Mouse (Mus musculus): ENCODE data around the gene Alox15. TPM values are rescaled to one million over a fixed set of nuclear protein-coding genes. Genes with fewer than 3 reads are reported as not detected.

Alox15 gene
- polyA plus RNA-seq, 2 experiments = 0.66 to 1.3 TPM

DNA sequence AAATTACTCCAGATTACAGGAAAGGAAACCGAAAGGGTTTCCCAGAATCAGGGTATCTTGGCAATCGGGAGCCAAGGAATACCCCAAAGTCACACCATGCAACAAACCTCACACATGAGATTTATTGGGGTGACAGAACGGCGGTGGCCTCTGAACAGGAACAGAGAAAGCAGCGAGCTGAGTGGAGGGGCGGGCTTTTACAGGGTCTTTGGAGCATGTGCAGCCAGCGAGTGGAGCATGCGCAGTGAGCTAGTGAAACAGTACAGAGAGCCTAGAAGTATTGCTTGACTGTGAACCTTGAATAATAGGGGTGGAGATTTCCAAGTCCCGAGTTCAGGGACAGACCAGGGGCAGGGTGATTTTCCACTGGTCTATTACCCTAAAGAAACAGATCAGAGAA is 3.2 kb downstream of the Alox15 start:
- 65% methylated on average over 9 of the region's 9 CpGs for WGBS (ENCODE audit: insufficient replicate concordance)
- ATAC-seq (ENCODE audit: insufficient read depth) = no peak
- Histone ChIP-seq H3K27ac (no peak overlapping the region), H3K4me3 (ENCODE audit: insufficient read depth in 1 of 2, low read depth in 2 of 2, low read length in 2 of 2) (no peak overlapping the region), H3K9ac (replicated peaks) (no peak overlapping the region), H3K4me2 (ENCODE audit: low read depth) (no peak overlapping the region), H3K9me3 (ENCODE audit: control insufficient read depth, low read length) (no peaks in the 10 kb centered on the region), H3K36me3 (replicated peaks; ENCODE audit: control insufficient read depth, insufficient read depth, low read depth) (no peaks in the 10 kb centered on the region), H3K27me3 (ENCODE audit: control insufficient read depth, insufficient read depth, low read length) (peaks cover 19% of the 10 kb centered on the region), H3K4me1 (replicated peaks; ENCODE audit: control insufficient read depth in 2 of 2, insufficient read depth in 2 of 2, low read length in 1 of 2) (no peaks in the 10 kb centered on the region)
- DNase-seq (ENCODE audit: low read depth in 3 of 3, low spot score in 3 of 3) = no peak
- TF ChIP-seq CTCF (IDR thresholded peaks at IDR 0.05; ENCODE audit: low read depth) (no peak), EP300 (IDR thresholded peaks at IDR 0.05; ENCODE audit: low read depth) (no peak)

DNA sequence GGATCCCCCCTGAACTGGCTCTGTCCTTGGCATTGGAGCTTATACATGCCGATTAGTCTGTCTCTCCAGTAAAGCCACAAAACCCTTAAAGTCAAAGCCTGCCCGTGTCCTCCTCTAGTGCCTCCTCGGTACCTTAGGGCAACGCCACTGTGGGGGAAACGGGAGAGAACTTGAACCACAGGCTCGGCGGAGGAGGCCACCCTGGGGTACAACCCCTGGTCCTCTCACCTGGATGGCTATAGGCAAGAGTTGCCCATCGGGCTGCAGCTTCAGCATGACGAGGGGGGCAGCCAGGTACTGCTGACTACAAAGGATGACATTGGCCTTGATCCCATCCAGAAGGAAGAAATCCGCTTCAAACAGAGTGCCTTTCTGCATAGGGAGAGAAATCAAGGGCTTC is 4.0 kb downstream of the Alox15 start:
- Histone ChIP-seq H3K27ac (no peak overlapping the region), H3K27me3 (ENCODE audit: control insufficient read depth, insufficient read depth, low read length) (peaks cover 17% of the 10 kb centered on the region), H3K4me3 (ENCODE audit: insufficient read depth in 1 of 2, low read depth in 2 of 2, low read length in 2 of 2) (no peak overlapping the region), H3K9ac (replicated peaks) (no peak overlapping the region), H3K4me1 (replicated peaks; ENCODE audit: control insufficient read depth in 2 of 2, insufficient read depth in 2 of 2, low read length in 1 of 2) (no peaks in the 10 kb centered on the region), H3K9me3 (ENCODE audit: control insufficient read depth, low read length) (no peaks in the 10 kb centered on the region), H3K4me2 (ENCODE audit: low read depth) (no peak overlapping the region), H3K36me3 (replicated peaks; ENCODE audit: control insufficient read depth, insufficient read depth, low read depth) (no peaks in the 10 kb centered on the region)
- DNase-seq (ENCODE audit: low read depth in 3 of 3, low spot score in 3 of 3) = no peak
- no peak for TF ChIP-seq EP300 (IDR thresholded peaks at IDR 0.05; ENCODE audit: low read depth)
- no peak for TF ChIP-seq CTCF (IDR thresholded peaks at IDR 0.05; ENCODE audit: low read depth)
- WGBS (ENCODE audit: insufficient replicate concordance) = 67% methylated on average over 10 of the region's 10 CpGs
- ATAC-seq (ENCODE audit: insufficient read depth) = no peak

DNA sequence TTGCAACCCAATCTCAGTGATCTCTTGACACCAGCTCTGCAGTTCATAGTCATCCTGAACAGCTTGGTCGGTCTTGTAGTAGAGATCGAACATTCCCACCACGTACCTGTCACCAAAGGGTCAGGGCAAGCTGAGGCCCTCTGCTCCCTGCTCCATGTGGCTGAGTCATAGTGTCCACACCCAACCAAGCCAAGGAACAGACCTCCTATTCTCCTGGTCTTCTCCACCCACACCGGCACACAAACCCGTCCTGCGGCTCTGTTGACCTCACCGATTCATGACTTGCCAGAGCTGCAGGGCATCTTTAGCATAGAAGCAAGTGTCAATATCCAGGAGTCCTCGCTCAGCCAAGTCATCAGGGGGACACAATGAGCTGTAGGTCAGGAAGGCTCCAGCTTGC is 6.3 kb downstream of the Alox15 start:
- Histone ChIP-seq H3K27ac (no peak overlapping the region), H3K9me3 (ENCODE audit: control insufficient read depth, low read length) (no peaks in the 10 kb centered on the region), H3K4me2 (ENCODE audit: low read depth) (no peak overlapping the region), H3K9ac (replicated peaks) (no peak overlapping the region), H3K4me1 (replicated peaks; ENCODE audit: control insufficient read depth in 2 of 2, insufficient read depth in 2 of 2, low read length in 1 of 2) (no peaks in the 10 kb centered on the region), H3K4me3 (ENCODE audit: insufficient read depth in 1 of 2, low read depth in 2 of 2, low read length in 2 of 2) (no peak overlapping the region), H3K36me3 (replicated peaks; ENCODE audit: control insufficient read depth, insufficient read depth, low read depth) (no peaks in the 10 kb centered on the region), H3K27me3 (ENCODE audit: control insufficient read depth, insufficient read depth, low read length) (peaks cover 1% of the 10 kb centered on the region; the same call in 1 of the 2 replicates)
- DNase-seq (ENCODE audit: low read depth in 3 of 3, low spot score in 3 of 3) (no peak), ATAC-seq (ENCODE audit: insufficient read depth) (no peak)
- TF ChIP-seq EP300 (IDR thresholded peaks at IDR 0.05; ENCODE audit: low read depth) (no peak), CTCF (IDR thresholded peaks at IDR 0.05; ENCODE audit: low read depth) (no peak)
- WGBS (ENCODE audit: insufficient replicate concordance) = 76% methylated on average over 8 of the region's 8 CpGs

DNA sequence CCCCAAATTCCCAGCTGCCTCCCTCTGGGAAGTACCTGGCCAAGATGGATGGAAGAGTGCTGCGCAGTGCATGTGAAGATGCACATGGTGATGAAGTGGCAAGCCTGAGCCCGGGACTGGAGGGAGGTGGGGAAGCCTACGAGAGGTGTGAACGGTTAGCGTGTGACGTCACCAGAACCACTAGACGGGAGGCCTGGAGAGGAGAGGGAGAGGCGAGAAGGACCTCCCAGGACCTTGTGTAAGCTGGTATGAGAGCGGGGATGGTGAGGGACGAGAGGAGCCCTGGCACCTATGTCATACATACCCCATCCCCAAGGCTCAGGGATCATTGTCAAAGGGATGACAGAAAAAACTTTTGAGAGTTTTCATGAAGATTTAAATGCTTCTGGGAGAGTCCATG is 6.8 kb downstream of the Alox15 start:
- H3K36me3 ChIP-seq (replicated peaks; ENCODE audit: control insufficient read depth, insufficient read depth, low read depth) = no peaks in the 10 kb centered on the region
- no peak for TF ChIP-seq CTCF (IDR thresholded peaks at IDR 0.05; ENCODE audit: low read depth)
- no peak for TF ChIP-seq EP300 (IDR thresholded peaks at IDR 0.05; ENCODE audit: low read depth)
- no peaks in the 10 kb centered on the region for H3K9me3 ChIP-seq (ENCODE audit: control insufficient read depth, low read length)
- no peaks in the 10 kb centered on the region for H3K4me1 ChIP-seq (replicated peaks; ENCODE audit: control insufficient read depth in 2 of 2, insufficient read depth in 2 of 2, low read length in 1 of 2)
- no peaks in the 10 kb centered on the region; the same call in 1 of the 2 replicates for H3K27me3 ChIP-seq (ENCODE audit: control insufficient read depth, insufficient read depth, low read length)
- H3K9ac ChIP-seq (replicated peaks) = no peak overlapping the region
- no peak overlapping the region for H3K4me2 ChIP-seq (ENCODE audit: low read depth)
- DNase-seq (ENCODE audit: low read depth in 3 of 3, low spot score in 3 of 3) = no peak
- H3K27ac ChIP-seq = no peak overlapping the region
- H3K4me3 ChIP-seq (ENCODE audit: insufficient read depth in 1 of 2, low read depth in 2 of 2, low read length in 2 of 2) = no peak overlapping the region
- 54% methylated on average over 10 of the region's 10 CpGs for WGBS (ENCODE audit: insufficient replicate concordance)
- ATAC-seq (ENCODE audit: insufficient read depth) = no peak

DNA sequence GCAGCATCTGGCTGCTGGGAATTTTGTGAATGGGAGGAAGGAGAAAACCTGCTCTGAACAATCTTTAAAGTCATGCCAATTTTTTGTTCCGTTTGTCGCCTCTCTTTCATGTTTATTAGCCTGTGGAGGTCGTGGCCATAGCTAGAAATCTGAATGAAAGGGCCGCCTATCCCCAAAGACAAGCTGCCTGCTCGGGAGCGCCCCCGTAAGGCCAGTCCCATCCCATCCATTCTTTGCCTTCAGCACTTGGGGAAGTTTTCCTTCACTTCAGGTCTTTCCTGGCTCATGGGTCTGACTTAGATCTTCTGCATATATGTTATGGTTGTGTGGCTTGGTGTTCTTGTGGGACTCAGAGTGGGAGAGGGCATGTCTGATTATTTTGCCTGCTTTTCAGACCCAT is 12.3 kb downstream of the Alox15 start:
- Histone ChIP-seq H3K4me1 (replicated peaks; ENCODE audit: control insufficient read depth in 2 of 2, insufficient read depth in 2 of 2, low read length in 1 of 2) (no peaks in the 10 kb centered on the region), H3K27me3 (ENCODE audit: control insufficient read depth, insufficient read depth, low read length) (no peaks in the 10 kb centered on the region), H3K9ac (replicated peaks) (no peak overlapping the region), H3K27ac (no peak overlapping the region), H3K4me2 (ENCODE audit: low read depth) (no peak overlapping the region), H3K9me3 (ENCODE audit: control insufficient read depth, low read length) (no peaks in the 10 kb centered on the region), H3K4me3 (ENCODE audit: insufficient read depth in 1 of 2, low read depth in 2 of 2, low read length in 2 of 2) (no peak overlapping the region), H3K36me3 (replicated peaks; ENCODE audit: control insufficient read depth, insufficient read depth, low read depth) (no peaks in the 10 kb centered on the region)
- no peak for TF ChIP-seq EP300 (IDR thresholded peaks at IDR 0.05; ENCODE audit: low read depth)
- TF ChIP-seq CTCF (IDR thresholded peaks at IDR 0.05; ENCODE audit: low read depth) = 0 out of 2 replicates have a peak, but pooled peaks have one; percentile 17
- no peak for ATAC-seq (ENCODE audit: insufficient read depth)
- DNase-seq (ENCODE audit: low read depth in 3 of 3, low spot score in 3 of 3) = no peak
- 28% methylated on average over 7 of the region's 7 CpGs for WGBS (ENCODE audit: insufficient replicate concordance)

Measured in liver, embryonic 14.5 days (tissue).